Mouse (Mus musculus) erythroblast, embryonic 14.5 days (primary cell): ENCODE results near the gene Hdgfl1.

ENCODE experiments used
- GATA1 ChIP-seq: IDR thresholded peaks from 2 replicates; pipeline ENCODE4 v1.6.1; 2012; ENCODE audit warnings: low read length, inconsistent platforms, mixed read lengths
- TAL1 ChIP-seq: IDR thresholded peaks from 3 replicates; pipeline ENCODE4 v1.6.1; 2012; ENCODE audit warnings: low read length, inconsistent platforms, mixed read lengths

- no peak for TF ChIP-seq GATA1
- TF ChIP-seq TAL1 = no peak
These were observed 541 bp downstream of the Hdgfl1 start for GRCm38 (mm10) chr13:26769424-26769823.
